Mouse (Mus musculus): ENCODE data around the gene Nat14.

The Nat14 gene

GRCm38 (mm10) chr7:4948386-4948785 lies 26.6 kb downstream of the Nat14 start:
- DNase-seq (ENCODE audit: low read depth, low spot score): peak; percentile 83

- DNase-seq (ENCODE audit: low read depth, low spot score): no peak
Measured at GRCm38 (mm10) chr7:4950561-4951342, 28.9 kb downstream of the Nat14 start.

DNA sequence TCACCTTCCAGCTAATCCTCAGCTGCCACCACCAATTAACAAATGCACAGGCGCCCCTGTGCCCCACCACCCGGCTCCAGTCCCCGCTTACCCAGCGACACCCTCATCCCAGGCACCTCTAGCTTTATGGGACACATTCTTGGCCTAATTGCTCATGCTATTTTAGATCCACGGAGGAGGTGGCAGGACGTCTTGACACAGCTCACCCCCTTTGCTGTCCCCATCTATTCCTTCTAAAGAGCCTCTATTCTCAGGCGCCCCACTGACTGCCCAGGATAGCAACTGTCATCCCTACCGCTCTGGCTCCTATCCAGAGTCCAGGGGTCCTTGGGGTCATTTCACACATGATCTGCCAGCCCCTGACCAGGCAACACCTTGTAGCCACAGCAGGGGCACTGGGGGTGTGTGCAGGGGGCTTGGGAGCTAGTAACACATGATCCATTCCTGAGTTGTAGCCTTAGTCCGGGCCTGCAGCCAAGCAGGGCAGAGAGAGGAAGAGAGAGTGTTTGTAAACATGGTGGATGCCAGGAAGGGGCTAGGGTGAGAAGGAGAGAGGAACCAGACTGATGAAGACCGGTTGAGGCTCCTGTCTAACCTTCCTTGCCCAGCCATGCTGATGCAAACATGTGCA lies 32.1 kb downstream of the Nat14 start:
- no peak for DNase-seq (ENCODE audit: low read depth, low spot score)

DNA sequence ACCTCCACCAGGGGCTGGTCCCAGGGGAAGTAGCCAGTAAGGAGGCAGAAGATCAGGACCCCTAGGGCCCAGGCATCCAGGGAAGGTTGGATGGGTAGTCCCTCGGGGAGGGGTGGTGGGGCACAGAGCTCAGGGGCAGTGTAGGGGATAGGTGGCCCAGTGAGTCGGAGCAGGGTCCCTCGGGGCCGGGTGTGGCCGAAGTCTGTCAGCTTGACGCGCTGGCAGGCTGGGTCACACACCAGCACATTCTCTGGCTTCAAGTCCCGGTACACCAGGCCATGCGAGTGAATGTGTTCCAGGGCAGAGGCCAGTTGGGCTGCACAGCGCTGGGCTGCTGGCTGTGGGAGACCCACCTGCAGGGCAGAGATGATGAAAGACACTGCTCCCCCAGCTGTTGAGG lies 35.5 kb downstream of the Nat14 start:
- no peak for DNase-seq (ENCODE audit: low read depth, low spot score)

DNA sequence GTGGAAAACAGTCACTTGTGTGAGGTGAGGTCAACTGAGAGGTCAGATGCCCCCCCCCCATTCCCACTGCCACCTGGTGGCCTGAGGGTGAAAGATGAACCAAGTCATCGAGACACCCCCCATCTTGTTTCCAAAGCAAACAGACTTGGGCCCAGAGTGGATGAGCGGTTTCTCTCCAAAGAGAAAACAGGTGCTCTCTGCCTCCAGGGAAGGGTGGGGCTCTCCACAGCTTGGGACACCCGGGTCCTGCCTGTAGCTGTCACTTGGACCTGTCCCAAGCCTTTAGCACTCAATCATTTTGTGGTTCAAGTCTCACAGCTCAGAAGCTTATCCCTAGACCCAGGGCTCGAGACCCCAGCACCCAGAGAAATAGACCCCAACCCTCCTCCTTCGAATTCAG lies 41.7 kb downstream of the Nat14 start:
- DNase-seq (ENCODE audit: low read depth, low spot score): no peak

DNA sequence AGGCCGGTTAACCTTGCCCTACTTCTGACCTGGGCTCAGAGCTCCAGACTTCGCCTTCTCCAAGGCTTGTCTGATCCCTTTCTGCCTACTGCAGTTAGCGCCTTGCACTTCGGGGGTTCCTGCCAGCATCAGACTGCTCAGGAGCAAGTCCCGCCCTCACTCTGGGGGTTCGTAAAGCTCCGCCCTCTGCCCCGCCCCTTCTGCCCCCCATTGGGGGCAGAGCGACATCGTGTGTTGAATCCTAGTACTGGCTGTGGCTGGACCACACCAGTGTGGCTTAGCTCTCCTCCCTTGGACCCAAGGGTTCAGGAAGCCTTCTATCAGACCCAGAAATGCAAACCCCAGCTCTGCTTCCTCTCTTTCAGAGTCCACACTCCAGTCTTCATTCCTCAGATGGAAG lies 42.4 kb downstream of the Nat14 start, which contains the start of gene Sbk2:
Gene Sbk2 (minus strand): TSS at position 135 of the 400 bp plus-strand sequence.
- DNase-seq (ENCODE audit: low read depth, low spot score): peak; percentile 82

GRCm38 (mm10) chr7:4964988-4965387 lies 43.2 kb downstream of the Nat14 start:
- no peak for DNase-seq (ENCODE audit: low read depth, low spot score)

DNA sequence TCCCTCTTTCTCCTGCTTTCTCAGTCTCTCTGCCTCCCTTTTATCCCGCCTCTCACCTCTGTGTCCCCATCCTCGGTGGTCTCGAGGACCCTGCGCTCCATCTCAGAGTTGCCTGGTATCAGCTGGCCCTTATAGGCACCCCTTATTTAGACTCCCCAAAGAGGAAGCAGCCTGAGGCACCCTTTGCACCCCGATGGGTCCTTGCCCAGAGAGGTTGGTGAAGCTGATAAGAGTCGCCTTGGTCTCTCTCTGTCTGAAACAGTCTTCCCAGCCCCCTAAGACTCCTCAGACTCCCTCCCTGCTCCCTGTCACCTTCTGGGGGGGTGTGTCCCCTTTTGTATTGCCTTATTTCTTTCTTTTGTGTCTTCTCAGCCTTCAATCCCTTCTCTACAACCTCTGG lies 49.2 kb downstream of the Nat14 start, which contains the start of gene Sbk3:
Gene Sbk3 (minus strand): TSS at position 101 of the 400 bp plus-strand sequence.
- DNase-seq (ENCODE audit: low read depth, low spot score): no peak

- DNase-seq (ENCODE audit: low read depth, low spot score): no peak
Measured at GRCm38 (mm10) chr7:4971710-4972109, 49.9 kb downstream of the Nat14 start.

DNA sequence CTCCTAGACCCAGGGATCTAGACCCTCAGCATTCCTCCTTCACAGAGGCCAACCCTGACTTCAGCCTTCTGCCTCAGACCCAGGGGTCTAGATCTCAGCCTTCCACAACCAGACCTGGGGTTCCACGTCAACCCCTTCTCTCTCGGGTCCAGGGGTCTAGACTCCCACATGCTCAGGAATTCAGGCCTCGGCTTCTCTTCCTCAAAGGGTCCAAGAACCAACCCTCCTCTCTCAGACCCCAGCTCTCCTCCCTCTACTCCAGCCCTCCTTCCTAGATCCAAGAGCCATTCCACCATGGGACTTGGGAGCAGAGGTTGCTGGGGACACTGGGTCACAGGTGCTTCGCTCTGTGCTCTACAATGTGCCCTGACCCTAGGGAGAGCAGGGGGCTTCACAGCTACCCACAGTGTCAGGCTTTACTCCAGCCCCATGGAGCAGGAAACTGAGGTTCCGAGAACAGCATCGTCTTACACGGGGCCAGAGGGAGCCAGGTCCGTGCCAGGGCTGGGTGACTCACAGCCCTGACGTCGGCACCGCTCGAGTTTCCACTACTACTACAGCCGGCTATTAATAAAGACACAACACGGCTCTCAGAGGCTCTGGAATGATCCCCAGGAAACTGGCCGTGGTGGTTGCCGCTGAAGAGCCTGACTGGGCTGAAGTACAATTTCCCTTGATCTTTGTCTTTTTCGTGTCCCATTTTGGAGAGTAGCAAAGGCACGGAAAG lies 50.7 kb downstream of the Nat14 start:
- DNase-seq (ENCODE audit: low read depth, low spot score): peak; percentile 10
